Mouse (Mus musculus) spleen, adult 18-20 months (tissue): ENCODE data around the gene 1700025B11Rik.
"Not testable (repeated sequence)": the region's sequence is repeated elsewhere in the genome, so short reads cannot be mapped to it uniquely, and the experiment has no call there.

Source experiments
- DNase-seq, 2 experiments: peaks; one replicate each; pipeline ENCODE4 v3.0.0; 2022; ENCODE audit warnings: mixed read lengths in 2 of 2

Gene 1700025B11Rik

DNA sequence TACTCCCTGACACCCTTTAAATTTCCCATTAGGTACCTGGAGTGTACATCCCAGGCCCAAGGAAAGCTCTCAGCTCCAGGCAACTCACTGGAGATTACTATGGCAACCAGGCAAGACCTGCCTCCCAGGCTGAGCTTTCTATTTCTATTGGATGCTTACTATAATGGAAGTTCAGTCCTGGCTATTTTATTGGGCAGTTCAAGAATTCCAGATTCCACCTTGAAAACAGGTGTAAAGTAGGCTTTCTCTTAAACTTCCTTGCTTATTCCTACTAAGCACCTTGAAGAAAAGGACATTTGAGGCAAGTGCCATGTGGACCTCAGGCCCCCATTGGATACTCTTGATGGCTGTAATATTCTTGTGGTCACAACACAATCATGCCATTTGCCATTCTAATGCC, at the start of gene 1700025B11Rik:
1700025B11Rik (minus strand) TSS at position 101 of the 400 bp plus-strand sequence.
- DNase-seq: no peak

DNA sequence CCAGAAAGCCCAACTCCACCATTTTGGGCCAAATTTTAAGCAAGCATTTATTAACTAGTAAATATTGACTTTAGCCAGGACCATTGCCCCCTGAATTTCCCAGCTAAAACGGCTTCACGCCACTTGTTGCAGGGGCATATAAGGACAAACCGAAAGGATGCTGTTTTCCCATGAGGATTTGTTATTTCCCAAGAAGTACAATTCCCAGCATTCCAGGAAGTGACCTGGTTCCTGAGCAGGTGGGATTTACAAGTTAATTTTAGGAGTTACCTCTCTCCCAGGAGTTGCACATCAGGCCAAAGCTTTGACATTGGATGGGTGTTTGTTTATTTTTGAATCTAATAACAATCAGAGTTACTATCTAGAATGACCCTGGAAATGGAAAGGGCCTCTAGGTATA, 44.4 kb upstream of the 1700025B11Rik start:
- DNase-seq: no peak

DNA sequence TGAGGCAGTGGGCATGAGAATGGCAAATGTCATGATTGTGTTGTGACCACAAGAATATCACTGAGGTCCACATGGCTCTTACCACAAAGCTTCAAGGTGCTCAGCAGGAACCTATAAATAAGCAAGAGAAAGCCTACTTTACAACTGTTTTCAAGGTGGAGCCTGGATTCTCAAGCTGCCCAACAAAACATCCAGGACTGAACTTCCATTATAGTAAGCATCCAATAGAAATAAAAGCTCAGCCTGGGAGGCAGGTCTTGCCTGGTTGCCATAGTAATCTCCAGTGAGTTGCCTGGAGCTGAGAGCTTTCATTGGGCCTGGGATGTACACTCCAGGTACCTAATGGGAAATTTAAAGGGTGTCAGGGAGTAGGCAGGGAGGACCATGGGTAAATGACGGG, 37.3 kb upstream of the 1700025B11Rik start, which contains the start of gene Gm36245:
Gm36245 (plus strand) TSS at position 301 of the 400 bp plus-strand sequence.
- no peak for DNase-seq

DNA sequence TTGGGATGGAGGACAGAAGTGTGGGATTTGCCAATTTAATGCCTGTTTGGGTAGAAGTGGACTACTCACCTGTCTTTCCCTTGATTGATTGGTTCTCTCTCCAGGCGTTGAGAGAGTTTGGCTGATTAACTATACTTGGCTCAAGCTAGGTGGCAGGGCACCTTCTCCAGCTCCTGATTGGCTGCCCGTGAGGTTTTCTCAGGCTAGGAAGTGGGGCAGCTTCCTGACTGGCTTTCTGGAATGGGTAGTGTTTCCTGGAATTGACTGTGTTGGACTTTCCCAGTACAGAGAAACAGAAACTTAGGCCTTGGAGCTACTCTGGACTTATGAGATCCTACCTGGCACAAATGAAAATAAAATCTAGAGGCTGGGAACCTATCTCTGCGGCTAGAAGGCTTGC, 36.7 kb upstream of the 1700025B11Rik start:
- DNase-seq: no peak

DNA sequence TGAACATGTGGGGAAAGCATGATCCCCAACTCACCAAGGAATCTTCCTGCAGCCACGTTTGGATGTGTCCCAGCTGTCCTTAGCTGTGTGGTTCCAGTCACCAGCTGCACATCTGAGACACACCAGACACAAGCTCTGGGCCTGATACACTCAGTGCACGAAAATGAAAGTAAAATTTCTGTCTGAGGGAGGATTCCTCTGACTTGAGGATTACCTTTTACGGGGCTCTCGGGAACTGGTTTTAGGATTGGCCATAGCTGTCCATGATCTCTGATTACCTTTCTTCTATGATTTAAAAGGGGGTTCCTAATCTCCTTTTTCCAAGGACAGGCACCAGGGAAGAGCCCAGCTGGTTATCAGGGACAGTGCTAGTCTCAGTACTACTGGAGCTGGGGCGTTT, 34.3 kb upstream of the 1700025B11Rik start, which contains the start of gene Apol10b:
Apol10b (minus strand) TSS at position 165 of the 400 bp plus-strand sequence.
- no peak for DNase-seq

DNA sequence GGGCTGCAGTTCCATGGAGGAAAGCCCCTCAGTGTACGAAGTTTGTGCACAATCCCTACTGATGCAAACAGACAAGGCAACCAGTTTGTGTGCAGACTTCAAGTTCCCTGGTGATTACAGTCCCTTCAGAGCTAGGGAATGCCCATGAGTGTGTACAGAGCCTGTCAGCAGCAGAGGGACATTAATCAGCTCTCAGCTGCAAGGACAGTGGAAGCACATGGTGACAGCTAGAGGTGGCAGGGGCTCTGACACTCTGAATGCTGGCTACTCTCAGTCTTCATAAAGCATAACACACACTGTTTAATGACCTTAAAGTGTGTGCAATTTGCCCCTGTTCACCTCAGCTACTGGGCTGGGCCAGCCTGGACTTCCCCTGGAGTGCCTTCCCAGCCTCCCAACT, 31.9 kb upstream of the 1700025B11Rik start:
- no peak for DNase-seq

DNA sequence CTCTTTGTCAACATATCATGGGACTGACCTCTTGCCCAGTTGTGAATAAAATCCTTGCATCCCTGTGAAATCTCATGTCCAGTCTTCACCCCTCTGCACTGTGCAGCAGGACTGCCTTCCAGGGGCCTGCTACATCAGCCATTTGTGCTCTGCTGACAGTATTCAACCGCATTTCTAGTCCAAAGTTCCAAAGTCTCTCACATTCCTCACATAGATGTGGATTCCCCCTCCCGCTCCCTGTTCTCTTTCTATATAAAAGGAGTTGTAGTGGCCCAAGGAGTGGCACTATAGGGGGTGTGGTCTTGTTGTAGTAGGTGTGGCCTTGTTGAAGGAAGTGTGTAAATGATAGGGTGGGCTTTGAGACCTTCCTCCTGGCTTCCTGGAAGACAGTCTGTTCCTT, 29.2 kb upstream of the 1700025B11Rik start:
- DNase-seq: no peak

DNA sequence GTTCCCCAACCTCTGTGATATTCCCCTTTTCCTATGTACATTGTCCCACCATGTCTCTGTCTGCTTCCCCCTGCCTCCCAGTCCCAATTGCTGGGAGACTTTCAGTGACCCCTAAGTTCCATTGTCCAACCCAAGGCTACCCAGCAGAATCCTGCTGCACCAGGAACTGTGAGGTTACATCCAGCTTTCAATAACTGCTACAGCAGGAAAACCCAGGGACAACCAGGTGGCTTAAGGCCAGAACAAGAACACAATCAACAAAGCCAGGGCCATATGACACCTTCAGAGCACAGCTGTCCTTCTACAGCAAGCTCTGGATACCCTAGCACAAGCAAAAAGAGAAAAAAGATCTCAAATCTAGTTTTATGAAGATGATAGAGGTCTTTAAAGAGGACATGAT, 27.3 kb upstream of the 1700025B11Rik start:
- no peak for DNase-seq

DNA sequence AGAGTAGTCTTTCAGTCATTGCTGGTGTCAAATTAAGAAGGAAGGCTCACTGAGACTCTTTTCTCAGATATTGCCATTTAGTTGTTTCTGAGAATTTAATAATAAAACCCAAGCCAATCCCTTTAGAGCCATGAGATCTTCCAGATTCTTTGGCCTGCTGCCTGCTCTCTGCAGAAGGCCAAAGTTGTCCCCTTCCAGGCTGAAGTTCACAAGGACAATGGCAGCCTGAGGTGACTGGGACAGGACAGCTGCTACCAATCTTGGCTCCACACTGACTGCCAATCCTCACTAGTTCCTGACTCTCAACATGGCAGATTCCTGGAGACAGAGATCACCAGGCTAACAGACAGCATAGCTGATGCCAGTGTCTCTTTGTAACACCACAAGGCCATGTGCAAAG, 25.3 kb upstream of the 1700025B11Rik start:
- DNase-seq: no peak

DNA sequence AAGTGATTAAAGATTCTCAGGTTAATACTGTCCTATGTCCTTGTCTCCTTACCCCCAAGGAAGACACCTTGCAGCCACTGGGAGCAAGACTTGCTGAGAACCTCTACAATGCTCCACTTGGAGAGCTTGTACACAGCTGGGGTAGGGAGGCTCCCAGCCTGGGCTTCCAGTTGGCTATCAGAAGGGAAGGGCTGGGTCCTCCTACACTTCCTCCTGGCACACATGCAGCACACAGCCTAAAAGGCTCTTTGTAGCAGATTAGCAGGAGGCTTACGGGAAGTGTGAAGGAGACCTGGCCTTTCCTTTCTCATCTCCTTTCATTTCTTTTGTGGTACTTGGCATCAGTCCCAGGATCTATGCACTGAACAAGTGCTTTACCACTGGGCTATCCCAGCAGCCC, 20.0 kb upstream of the 1700025B11Rik start:
- no peak for DNase-seq

DNA sequence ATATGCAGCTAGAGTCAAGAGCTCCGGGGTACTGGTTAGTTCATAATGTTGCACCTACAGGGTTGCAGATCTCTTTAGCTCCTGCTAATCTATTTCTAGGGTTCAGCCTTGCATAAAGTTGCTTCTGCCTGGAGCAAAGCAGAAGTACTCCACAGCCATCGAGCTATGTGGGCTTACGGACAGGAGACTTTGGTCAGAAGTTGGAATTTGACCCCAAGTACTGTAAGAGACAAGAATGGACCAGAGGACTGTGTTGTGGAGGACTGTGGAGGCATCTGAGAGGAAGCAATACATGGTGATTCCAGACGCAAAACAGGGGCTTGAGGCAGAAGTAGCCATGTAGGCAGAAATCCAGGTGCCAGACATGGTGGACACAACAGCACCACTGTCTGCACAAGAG, 17.6 kb upstream of the 1700025B11Rik start:
- no peak for DNase-seq

DNA sequence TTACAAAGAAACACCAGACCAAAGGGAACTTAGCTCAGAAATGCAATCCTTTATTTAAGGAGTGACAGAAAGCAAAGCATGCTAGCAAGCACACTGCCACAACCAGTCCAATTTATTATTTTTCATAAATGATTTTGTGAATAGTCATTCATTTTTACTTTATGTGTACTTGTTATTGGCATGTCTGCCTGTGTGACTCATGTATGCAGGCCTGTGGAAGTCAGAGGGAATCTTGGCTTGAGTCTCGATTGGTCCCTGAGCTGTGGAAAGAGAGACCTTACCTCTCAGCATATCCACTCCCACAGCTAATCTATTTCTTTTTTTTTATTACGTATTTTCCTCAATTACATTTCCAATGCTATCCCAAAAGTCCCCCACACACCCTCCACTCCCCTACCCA, 17.1 kb upstream of the 1700025B11Rik start:
- no peak for DNase-seq

DNA sequence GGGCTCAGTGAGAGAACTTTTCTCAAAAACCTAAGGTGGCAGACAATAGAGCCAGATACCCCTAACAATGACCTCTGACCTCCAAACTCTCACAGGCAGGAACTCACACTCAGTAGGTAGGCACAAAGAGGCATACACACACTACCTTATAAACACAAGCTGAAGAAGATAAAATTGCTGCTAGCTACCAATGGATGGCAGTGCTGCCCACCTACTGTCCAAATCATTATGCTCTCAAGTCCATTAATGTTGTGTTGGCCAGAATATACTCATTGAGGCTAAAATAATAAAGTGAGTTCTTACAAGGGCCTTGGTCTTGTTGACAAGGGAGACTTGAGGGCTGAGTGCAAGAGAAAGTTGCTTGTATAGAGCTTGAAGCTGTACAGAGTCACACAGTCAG, 1.5 kb upstream of the 1700025B11Rik start:
- no peak for DNase-seq

DNA sequence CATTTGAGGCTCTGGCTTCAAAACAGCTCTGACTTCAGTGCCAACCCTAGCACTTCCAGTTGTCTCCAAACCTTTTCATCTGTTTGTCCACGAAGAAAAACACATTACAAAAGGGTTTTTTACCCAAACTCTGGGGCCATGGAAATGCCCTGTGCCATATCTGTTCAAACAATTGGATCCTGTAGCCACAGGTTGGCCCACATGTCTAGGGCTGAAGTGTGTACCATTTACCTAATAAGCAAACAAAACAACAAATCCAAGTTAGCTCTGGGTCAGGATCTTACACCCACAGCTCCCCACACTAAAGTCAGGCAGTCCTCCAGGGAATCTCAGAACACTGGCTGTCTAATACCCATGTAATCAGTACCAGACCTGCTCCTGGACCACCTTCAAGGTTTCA, 22.5 kb downstream of the 1700025B11Rik start:
- not testable (repeated sequence) for DNase-seq

DNA sequence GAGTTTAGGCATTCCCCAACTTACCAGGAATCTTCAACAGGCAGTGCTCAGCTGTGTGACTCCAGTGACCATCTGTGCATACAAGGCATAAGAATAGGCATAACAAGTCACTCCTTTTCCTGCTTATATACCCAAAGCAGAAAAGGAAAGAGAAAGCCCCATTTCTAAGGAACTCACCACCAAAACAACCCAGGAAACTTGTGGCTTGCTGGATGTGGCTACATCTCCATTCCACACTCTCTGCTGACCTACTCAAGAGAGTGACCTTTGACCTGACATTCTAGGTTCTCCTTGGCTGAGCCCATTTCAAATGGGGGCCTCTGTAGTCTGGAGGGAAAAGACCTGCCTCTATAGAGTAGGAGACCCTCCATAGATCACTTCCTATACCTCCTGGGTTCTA, 28.5 kb downstream of the 1700025B11Rik start, which contains the start of gene Apol7c:
Apol7c (minus strand) TSS at position 101 of the 400 bp plus-strand sequence.
- no peak for DNase-seq

DNA sequence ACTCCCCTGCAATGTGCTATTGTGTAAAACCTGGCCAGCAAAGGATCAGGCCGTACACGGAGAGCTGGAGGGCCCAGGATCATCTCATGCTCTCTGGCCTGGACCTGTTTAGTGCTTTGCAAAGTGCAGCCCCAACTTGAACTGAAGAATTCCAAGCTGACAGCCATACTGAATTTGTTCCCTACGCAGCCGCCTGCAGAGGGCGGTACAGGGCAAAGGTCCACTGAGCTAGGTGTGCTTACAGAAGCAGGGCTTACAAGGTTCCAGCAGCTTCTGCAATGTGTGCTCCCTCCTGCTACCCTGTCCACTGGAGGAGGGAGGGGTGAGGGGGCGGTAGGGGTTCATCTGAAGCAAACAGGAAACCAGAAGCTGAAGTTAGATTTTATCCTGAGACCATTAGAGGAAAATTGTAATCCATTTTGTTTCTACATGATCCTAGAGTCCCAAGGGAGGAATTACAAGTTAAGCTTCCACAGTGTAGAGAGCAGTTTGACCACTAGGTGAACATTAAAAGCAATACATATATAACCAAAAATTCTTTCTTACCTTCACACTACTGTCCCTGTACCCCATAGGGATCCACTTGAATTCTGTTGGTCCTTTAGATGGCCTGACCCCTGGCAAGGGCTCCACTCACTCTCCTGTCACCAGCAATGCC, 38.4 kb downstream of the 1700025B11Rik start:
- DNase-seq: peak; percentile 17 to 41

DNA sequence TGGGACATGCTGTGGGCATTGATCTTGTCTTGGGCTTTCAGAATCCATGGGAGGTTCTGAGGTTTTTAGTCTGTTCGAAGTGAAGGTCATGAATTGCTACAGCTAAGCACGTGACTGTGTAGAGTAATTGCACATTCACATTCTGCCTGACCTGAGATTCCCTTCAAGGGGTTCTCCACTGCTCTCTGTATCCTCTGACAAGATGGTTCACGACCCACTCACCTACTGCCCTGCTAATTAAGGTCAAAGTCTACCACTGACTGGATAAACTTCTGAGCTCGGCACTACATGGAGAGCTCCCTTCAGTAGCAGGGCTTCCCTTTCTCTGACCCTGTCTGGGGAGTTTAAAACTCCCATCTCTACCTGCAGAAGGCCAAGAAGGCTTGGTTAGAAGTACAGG, 41.1 kb downstream of the 1700025B11Rik start:
- not testable (repeated sequence) for DNase-seq
